Mouse (Mus musculus) heart, embryonic 13.5 days (tissue): ENCODE measurements around the gene Myh8. TPM values are rescaled to one million over a fixed set of nuclear protein-coding genes. Genes with fewer than 3 reads are reported as not detected.
A peak's percentile ranks its signal among the peaks of the same experiment; 100 is the strongest.

Experiments used
- ATAC-seq: fragments of 200-750 bp; cut with Nextera tagmentation; 2 replicates; pipeline ENCODE4 v1.8.0; 2017; ENCODE audit warnings: moderate TSS enrichment; ENCODE audit not compliant: insufficient number of reproducible peaks, low FRiP score, low TSS enrichment; ENCODE audit errors: extremely low read depth
- H3K27ac ChIP-seq: fragments of 300-500 bp; sonication (generic); replicated peaks from 2 replicates; pipeline ENCODE4 v1.5.1; 2015; ENCODE audit warnings: moderate library complexity, mild to moderate bottlenecking, inconsistent platforms
- H3K27me3 ChIP-seq: fragments of 300-500 bp; sonication (generic); replicated peaks from 2 replicates; pipeline ENCODE4 v1.6.1; 2015; ENCODE audit warnings: mild to moderate bottlenecking, inconsistent platforms
- H3K36me3 ChIP-seq: fragments of 300-500 bp; sonication (generic); 2 replicates; pipeline ENCODE4 v1.6.1; 2015; ENCODE audit warnings: mild to moderate bottlenecking, inconsistent platforms
- H3K4me1 ChIP-seq: fragments of 300-500 bp; sonication (generic); 2 replicates; pipeline ENCODE4 v1.6.1; 2015; ENCODE audit warnings: inconsistent platforms
- H3K4me2 ChIP-seq: fragments of 300-500 bp; sonication (generic); 2 replicates; pipeline ENCODE4 v1.6.1; 2015; ENCODE audit warnings: inconsistent platforms, mild to moderate bottlenecking, moderate library complexity
- H3K4me3 ChIP-seq: fragments of 300-500 bp; sonication (generic); 2 replicates; pipeline ENCODE4 v1.5.1; 2015; ENCODE audit warnings: moderate library complexity, mild to moderate bottlenecking, inconsistent platforms
- H3K9ac ChIP-seq: fragments of 300-500 bp; sonication (generic); 2 replicates; pipeline ENCODE4 v1.6.1; 2015; ENCODE audit warnings: inconsistent platforms, mild to moderate bottlenecking, moderate library complexity
- H3K9me3 ChIP-seq: fragments of 300-500 bp; sonication (generic); 2 replicates; pipeline ENCODE4 v1.6.1; 2016; ENCODE audit warnings: inconsistent platforms
- WGBS: fragments of 180-500 bp; shearing (Covaris S2); methylation state at CpG from one replicate; pipeline ENCODE4 v1.1.7; 2015; ENCODE audit warnings: mixed read lengths; 5-methylcytosine and 5-hydroxymethylcytosine counted together
- polyA plus RNA-seq: library from polyadenylated mRNA; unstranded; fragments of >200 nt; fragmentation: Nextera tagmentation; extraction: Ambion mirVana; gene quantifications from 2 replicates; pipeline ENCODE4 v1.2.1, GENCODE M21; 2015

Gene Myh8
- polyA plus RNA-seq, 1 experiment from 2014 or later: 0.47 TPM

DNA sequence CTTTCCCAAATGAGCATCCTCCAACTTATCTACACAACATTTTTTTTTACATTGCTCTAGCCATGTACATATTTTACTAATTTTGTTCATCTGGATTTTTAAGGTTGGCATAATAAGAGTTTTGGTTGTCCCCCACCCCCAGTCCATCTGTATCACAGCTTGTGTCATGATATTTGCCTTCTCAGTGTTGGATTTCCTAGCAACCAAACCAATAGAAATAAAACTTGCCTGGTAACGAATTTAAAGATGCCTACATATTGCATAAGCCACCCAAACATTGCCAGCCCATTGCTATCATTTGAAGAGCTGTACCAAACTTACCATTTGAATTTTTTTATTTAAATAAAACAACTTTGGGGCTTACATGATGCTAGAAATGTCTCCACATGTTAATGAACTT is 16.5 kb downstream of the Myh8 start:
- Histone ChIP-seq H3K4me2 (no peak overlapping the region), H3K4me3 (no peak overlapping the region), H3K9ac (no peak overlapping the region), H3K36me3 (no peaks in the 10 kb centered on the region), H3K4me1 (no peaks in the 10 kb centered on the region), H3K27ac (no peak overlapping the region), H3K9me3 (peaks cover 10% of the 10 kb centered on the region; the same call in 1 of the 2 replicates), H3K27me3 (no peaks in the 10 kb centered on the region)
- 68% methylated on average over 1 of the region's 1 CpGs for WGBS
- ATAC-seq: no peak

DNA sequence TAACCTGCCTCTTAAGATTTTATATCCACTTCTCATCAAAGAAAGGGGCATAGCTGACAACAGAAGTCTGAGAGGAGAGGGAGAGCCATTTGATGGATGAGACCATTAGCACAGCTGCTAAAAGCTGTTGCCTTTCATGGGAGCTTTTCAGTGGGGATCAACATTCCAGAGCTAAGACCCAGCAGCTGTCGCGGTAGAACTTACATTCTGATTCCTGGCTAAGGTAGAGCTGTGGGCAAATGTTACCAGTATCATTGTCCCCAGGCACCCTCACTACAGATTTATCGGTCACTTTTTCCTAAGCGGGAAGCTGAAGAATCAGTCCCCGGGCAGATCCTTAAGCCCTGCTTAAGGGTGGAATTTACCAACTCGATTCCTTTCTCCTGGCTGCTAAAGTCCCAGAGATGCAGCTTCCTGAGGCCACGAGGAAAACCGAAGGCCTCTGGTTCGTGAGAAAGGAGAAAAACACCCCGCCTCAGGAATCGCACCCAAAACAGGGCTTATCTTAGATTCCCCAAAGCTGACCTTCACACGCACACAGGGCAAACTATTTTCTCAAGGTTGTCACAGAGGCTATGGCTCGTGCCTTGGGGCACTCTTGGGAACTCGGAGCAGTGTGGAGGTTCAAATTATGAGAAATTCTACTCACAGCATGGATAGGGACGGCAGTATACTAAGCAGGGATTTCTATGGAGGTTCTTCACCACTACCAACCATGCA is 37.0 kb downstream of the Myh8 start:
- Histone ChIP-seq H3K4me3 (no peak overlapping the region), H3K27me3 (no peaks in the 10 kb centered on the region), H3K27ac (no peak overlapping the region), H3K9me3 (peaks cover 1% of the 10 kb centered on the region), H3K9ac (no peak overlapping the region), H3K4me1 (0 out of 2 replicates have a peak, but pooled peaks cover 5% of the 10 kb centered on the region), H3K36me3 (no peaks in the 10 kb centered on the region), H3K4me2 (peak overlapping the region; percentile 31; the same call in 1 of the 2 replicates)
- WGBS: 44% methylated on average over 15 of the region's 15 CpGs
- no peak for ATAC-seq

DNA sequence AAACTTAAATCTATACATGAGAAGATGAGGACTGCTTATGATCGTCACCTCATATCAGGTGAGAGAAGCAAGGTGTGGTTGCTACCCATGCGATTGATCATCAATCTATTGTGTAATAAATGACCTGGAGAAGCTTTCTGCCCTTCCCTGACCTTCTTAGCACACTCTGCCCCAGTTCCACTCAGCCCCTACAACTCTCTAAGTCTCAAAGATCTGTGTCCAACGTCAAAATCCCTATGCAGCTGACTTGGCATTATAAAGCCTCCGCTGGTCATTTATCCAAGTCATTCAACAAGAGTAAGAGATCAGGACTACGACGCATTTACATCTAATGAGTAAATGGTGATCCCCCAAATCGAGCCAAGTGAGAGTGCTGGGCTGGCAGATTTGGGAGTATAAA is 44.4 kb downstream of the Myh8 start, which contains the start of gene Myh13:
TSS of gene Myh13 (plus strand) at position 301 of the 400 bp plus-strand sequence.
- Histone ChIP-seq H3K27ac (no peak within 1 kb of the TSS), H3K9me3 (no peaks in the 10 kb centered on the region), H3K4me2 (no peak within 1 kb of the TSS), H3K4me1 (0 out of 2 replicates have a peak, but pooled peaks cover 5% of the 10 kb centered on the region), H3K4me3 (no peak within 1 kb of the TSS), H3K27me3 (no peaks in the 10 kb centered on the region), H3K36me3 (no peaks in the 10 kb centered on the region), H3K9ac (no peak within 1 kb of the TSS)
- WGBS: 78% methylated on average over 7 of the region's 7 CpGs
- ATAC-seq: no peak

DNA sequence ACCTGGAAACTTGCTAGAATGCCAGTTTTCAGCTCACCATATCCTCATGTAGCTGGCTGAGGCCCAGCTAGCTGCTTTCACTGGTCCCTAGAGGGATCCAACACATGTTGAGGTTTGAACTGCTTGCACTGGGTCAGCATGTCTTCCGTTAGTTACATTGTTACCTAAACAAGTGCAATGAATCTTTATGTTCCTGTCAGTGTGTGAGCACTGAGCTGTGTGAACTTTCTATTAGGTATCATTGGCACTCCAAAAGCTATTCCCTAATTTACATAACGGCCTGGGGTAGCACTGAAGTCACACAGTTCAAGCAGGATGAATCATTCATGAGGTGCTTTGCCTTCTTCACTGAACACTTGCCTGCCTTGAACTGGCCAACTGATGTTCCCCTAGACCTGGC is 49.6 kb downstream of the Myh8 start:
- Histone ChIP-seq H3K27me3 (no peaks in the 10 kb centered on the region), H3K4me2 (no peak overlapping the region), H3K9ac (no peak overlapping the region), H3K36me3 (no peaks in the 10 kb centered on the region), H3K4me3 (no peak overlapping the region), H3K4me1 (no peaks in the 10 kb centered on the region), H3K9me3 (no peaks in the 10 kb centered on the region), H3K27ac (no peak overlapping the region)
- 74% methylated on average over 2 of the region's 2 CpGs for WGBS
- ATAC-seq: no peak

DNA sequence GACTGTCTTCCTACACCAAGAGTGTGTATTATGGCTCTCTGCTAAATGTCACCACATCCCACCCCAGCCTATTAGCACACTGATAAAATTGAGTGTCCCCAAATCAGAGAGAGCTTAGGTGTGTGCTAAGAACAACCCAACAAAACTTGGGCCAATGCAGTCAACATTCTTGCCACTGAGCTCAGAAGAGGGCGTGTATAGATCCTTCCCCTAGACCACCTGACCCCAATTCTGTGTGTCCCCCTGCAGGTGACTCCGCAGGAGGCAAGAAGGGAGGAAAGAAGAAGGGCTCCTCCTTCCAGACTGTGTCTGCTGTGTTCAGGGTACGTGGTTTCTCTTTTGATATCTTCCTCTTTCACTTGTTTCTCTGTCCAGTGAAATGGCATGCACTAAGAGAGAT is 67.6 kb downstream of the Myh8 start:
- no peaks in the 10 kb centered on the region for H3K36me3 ChIP-seq
- 68% methylated on average over 3 of the region's 3 CpGs for WGBS

DNA sequence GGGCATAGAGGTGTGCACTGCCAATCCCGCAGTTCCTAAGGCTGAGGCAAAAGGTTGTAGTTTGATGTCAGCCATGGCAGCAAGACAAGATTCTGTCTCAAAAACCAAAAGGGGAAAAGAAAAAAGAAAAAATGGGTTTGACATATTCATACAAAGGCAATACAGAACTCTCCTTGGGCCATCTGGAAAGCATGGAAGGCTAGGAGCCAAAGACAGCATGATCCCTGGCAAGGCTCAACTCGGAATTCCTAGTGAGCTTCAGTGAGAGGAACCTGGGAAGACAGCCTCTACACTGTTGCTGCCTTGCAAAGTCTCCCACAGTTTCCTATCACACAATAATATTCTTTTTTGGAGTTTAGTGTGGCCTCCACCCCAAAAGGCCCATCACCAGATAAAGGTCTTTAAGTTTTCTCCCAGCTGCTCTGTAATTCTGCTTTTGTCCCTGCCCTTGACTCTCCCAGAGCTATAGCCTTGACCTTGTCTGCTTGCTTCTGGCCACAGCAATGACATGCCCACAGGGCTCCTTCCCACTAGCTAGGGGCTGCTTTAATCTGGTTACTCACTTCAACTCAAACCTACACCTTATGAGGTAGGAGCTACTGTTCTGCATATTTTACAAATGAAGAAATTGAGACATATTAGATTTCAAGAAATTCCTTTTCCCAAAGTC is 68.4 kb downstream of the Myh8 start:
- Histone ChIP-seq H3K36me3 (no peaks in the 10 kb centered on the region), H3K9me3 (no peaks in the 10 kb centered on the region), H3K9ac (no peak overlapping the region), H3K27ac (no peak overlapping the region), H3K4me3 (no peak overlapping the region), H3K4me1 (no peaks in the 10 kb centered on the region), H3K4me2 (no peak overlapping the region), H3K27me3 (peaks cover 21% of the 10 kb centered on the region)
- 60% methylated on average over 2 of the region's 2 CpGs for WGBS
- ATAC-seq: no peak

More for the DNA sequence above, 67.6 kb downstream of the Myh8 start:
- no peak overlapping the region for H3K9ac ChIP-seq
- no peak overlapping the region for H3K4me2 ChIP-seq
- no peak overlapping the region for H3K27ac ChIP-seq
- H3K4me3 ChIP-seq: no peak overlapping the region
- ATAC-seq: no peak
- H3K9me3 ChIP-seq: no peaks in the 10 kb centered on the region
- no peaks in the 10 kb centered on the region for H3K4me1 ChIP-seq
- peaks cover 16% of the 10 kb centered on the region for H3K27me3 ChIP-seq

DNA sequence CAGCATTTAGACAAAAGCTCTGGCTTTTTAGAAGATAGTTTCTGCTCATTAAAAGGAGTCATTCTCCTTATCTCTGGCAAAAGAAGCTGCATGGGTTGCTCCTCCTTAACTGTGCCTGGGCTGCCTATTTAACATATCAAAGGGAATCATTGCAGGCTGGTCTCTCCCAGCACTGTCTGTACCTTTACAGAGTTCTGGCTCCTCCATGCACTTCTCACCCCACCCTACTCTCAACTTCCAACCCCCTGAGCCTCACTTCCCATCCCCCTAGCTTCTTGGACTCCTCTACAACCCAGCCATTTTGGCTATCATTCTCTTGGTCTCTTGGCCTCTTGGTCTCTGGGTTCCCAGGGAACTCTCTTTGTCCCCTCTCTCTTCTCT is 68.9 kb downstream of the Myh8 start:
- ATAC-seq: no peak
- Histone ChIP-seq H3K27ac (no peak overlapping the region), H3K4me2 (no peak overlapping the region), H3K27me3 (peaks cover 22% of the 10 kb centered on the region), H3K36me3 (no peaks in the 10 kb centered on the region), H3K4me3 (no peak overlapping the region), H3K9ac (no peak overlapping the region), H3K9me3 (no peaks in the 10 kb centered on the region), H3K4me1 (no peaks in the 10 kb centered on the region)

DNA sequence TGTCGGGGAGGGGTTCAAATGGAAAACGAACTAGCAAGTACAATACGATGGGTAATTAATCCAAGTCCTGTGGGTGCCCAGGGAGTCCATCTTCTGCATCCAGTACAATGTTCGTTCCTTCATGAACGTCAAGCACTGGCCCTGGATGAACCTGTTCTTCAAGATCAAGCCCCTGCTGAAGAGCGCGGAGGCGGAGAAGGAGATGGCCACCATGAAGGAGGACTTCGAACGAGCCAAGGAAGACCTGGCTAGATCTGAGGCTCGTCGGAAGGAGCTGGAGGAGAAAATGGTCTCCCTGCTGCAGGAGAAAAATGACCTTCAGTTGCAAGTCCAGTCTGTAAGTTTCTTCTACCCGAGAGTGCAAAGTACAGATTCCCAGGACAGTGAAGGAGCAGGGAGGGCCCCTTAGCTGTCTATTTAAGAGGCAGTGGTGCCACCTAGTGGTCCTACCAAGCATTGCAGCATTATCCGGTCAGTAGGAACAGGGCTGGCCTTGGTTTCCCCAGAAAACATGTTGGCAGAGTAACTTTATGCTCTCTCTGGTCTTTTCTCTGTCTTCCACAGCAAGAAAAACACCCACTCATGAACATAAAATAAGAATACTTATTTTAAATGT is 73.3 kb downstream of the Myh8 start:
- ATAC-seq: no peak

DNA sequence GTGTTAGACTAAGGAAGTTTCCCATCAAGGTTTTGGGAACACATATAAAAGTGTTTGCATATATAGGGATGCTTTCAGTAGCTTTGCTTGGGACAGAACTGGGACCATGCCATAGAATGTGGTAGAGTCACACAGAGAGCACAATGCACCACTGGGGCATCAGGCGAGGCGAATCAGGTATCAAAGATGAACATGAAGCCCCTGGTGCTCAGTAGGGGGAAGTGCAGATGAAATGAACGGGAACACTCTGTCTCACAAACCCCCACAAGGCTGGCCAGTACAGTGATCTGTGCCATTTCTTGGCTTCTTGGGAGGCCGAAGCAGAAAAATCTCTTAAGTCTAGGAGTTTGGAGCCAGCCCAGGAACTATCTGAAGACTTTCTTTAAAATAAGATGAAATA is 76.1 kb downstream of the Myh8 start:
- no peak for ATAC-seq
- Histone ChIP-seq H3K36me3 (no peaks in the 10 kb centered on the region), H3K27ac (no peak overlapping the region), H3K9ac (no peak overlapping the region), H3K4me1 (no peaks in the 10 kb centered on the region), H3K4me3 (no peak overlapping the region), H3K9me3 (no peaks in the 10 kb centered on the region), H3K4me2 (no peak overlapping the region), H3K27me3 (peaks cover 34% of the 10 kb centered on the region)
- WGBS: 42% methylated on average over 4 of the region's 4 CpGs

More for the DNA sequence above, 73.3 kb downstream of the Myh8 start:
- Histone ChIP-seq H3K36me3 (no peaks in the 10 kb centered on the region), H3K27me3 (peaks cover 38% of the 10 kb centered on the region), H3K4me2 (no peak overlapping the region), H3K27ac (no peak overlapping the region), H3K4me1 (no peaks in the 10 kb centered on the region), H3K9me3 (no peaks in the 10 kb centered on the region), H3K9ac (no peak overlapping the region), H3K4me3 (no peak overlapping the region)
- 45% methylated on average over 14 of the region's 14 CpGs for WGBS

DNA sequence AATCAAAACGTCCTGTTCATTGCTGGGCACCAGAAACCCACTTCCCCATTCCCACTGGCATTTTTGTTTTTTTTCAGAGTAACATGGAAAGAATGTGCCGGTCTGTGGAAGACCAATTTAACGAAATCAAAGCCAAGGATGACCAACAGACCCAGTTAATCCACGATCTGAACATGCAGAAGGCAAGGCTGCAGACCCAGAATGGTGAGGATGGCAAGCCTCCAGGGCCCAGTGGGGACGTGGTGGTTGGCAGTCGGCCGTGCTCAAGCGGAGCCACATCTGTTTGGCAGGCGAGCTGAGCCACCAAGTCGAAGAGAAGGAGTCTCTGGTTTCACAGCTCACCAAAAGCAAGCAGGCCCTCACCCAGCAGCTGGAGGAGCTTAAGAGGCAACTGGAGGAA is 81.1 kb downstream of the Myh8 start:
- Histone ChIP-seq H3K9ac (no peak overlapping the region), H3K4me3 (no peak overlapping the region), H3K27me3 (0 out of 2 replicates have a peak, but pooled peaks cover 3% of the 10 kb centered on the region), H3K27ac (no peak overlapping the region), H3K9me3 (no peaks in the 10 kb centered on the region), H3K4me2 (no peak overlapping the region), H3K4me1 (peaks cover 10% of the 10 kb centered on the region; the same call in 1 of the 2 replicates), H3K36me3 (no peaks in the 10 kb centered on the region)
- no peak for ATAC-seq
- WGBS: 66% methylated on average over 10 of the region's 10 CpGs
